Mouse (Mus musculus): Measurements from ENCODE around the gene Exoc3l.

- TF ChIP-seq POLR2A (IDR thresholded peaks at IDR 0.05; ENCODE audit: borderline replicate concordance, control insufficient read depth, low read depth, low read length) (no peak), CTCF (IDR thresholded peaks at IDR 0.05; ENCODE audit: control insufficient read depth, insufficient read depth, low read length) (no peak)
Measured at GRCm38 (mm10) chr8:105252680-105253537, 43.0 kb downstream of the Exoc3l start.

Data from bone marrow, adult 2 months (tissue).